Comparison of ENCODE assay signal across 8 mouse cellular contexts in genomic region chr7:34652751-34653502, GRCm38 (mm10). TPM values are rescaled to one million over a fixed set of nuclear protein-coding genes. Genes with fewer than 3 reads are reported as not detected.
DNase-seq lines count a peak whose midpoint lies in the region; ATAC-seq and TF ChIP-seq lines count a peak whose summit lies in the region.

No protein-coding gene starts in this region.

- TF ChIP-seq CTCF in lung, adult 2 months (IDR thresholded peaks at IDR 0.05; ENCODE audit: insufficient read depth, low read length): no peak

- peaks cover 29% of the 10 kb centered on the region for H3K36me3 ChIP-seq in forebrain, embryonic 12.5 days (replicated peaks)
- peaks cover 21% of the 10 kb centered on the region for H3K36me3 ChIP-seq in hindbrain, embryonic 13.5 days

- H3K27me3 ChIP-seq in forebrain, embryonic 12.5 days: no peaks in the 10 kb centered on the region
- no peaks in the 10 kb centered on the region for H3K27me3 ChIP-seq in hindbrain, embryonic 13.5 days

- WGBS in forebrain, embryonic 12.5 days: under 1% methylated on average over 48 of the region's 48 CpGs
- under 1% methylated on average over 48 of the region's 48 CpGs for WGBS in hindbrain, embryonic 13.5 days
- whole genome bisulfite sequencing in lung, adult 2 months: 3% methylated on average over 48 of the region's 48 CpGs

- DNase-seq in urinary bladder, adult 18-20 months (ENCODE audit: low spot score in 2 of 2): peak; percentile 41 to 60
- no peak for DNase-seq in urinary bladder, postnatal 10 days (ENCODE audit: low spot score)
- peak; percentile 34 for DNase-seq in lung, adult 2 months
- peak; percentile 73 for DNase-seq in retina, postnatal 1 day
- no peak for DNase-seq in natural killer cell, adult 2 months (ENCODE audit: low spot score in 2 of 2)

- peak overlapping the region; percentile 81 for H3K4me3 ChIP-seq in forebrain, embryonic 12.5 days (replicated peaks)
- peak overlapping the region; percentile 78 for H3K4me3 ChIP-seq in hindbrain, embryonic 13.5 days
- H3K4me3 ChIP-seq in lung, adult 2 months (replicated peaks; ENCODE audit: extremely low read depth, low read depth, low read length): peak overlapping the region; percentile 9

- H3K9me3 ChIP-seq in forebrain, embryonic 12.5 days: no peaks in the 10 kb centered on the region
- H3K9me3 ChIP-seq in hindbrain, embryonic 13.5 days: no peaks in the 10 kb centered on the region

- no peak for TF ChIP-seq POLR2A in lung, adult 2 months (IDR thresholded peaks at IDR 0.05; ENCODE audit: borderline replicate concordance, extremely low read depth, low read depth, low read length)

- H3K4me2 ChIP-seq in forebrain, embryonic 12.5 days: peak overlapping the region; percentile 75
- peak overlapping the region; percentile 95 for H3K4me2 ChIP-seq in hindbrain, embryonic 13.5 days

- peak overlapping the region; percentile 99 for H3K27ac ChIP-seq in forebrain, embryonic 12.5 days
- peak overlapping the region; percentile 100 for H3K27ac ChIP-seq in hindbrain, embryonic 13.5 days

- peaks cover 50% of the 10 kb centered on the region for H3K4me1 ChIP-seq in forebrain, embryonic 12.5 days
- H3K4me1 ChIP-seq in hindbrain, embryonic 13.5 days (replicated peaks): peaks cover 60% of the 10 kb centered on the region
- H3K4me1 ChIP-seq in lung, adult 2 months (ENCODE audit: control insufficient read depth, insufficient read depth, low read length): no peaks in the 10 kb centered on the region

- peak overlapping the region; percentile 88 for H3K9ac ChIP-seq in forebrain, embryonic 12.5 days
- peak overlapping the region; percentile 96 for H3K9ac ChIP-seq in hindbrain, embryonic 13.5 days

- no peak for ATAC-seq in forebrain, embryonic 12.5 days (ENCODE audit: low FRiP score)
- no peak for ATAC-seq in hindbrain, embryonic 13.5 days (ENCODE audit: low FRiP score)
- ATAC-seq in megakaryocyte, adult 5-6 weeks (ENCODE audit: poor library complexity, severe bottlenecking): no peak

RNA-seq across cellular contexts. Expression of gene Kctd15, which starts 3.6 kb away (rescaled TPM):
- polyA plus RNA-seq in forebrain, embryonic 12.5 days (2016; fragmentation: Nextera tagmentation; extraction: Ambion mirVana): 37.9 and 38.1 TPM in 2 replicates
- polyA plus RNA-seq in hindbrain, embryonic 13.5 days (2015; fragmentation: Nextera tagmentation; extraction: Ambion mirVana): 33.7 and 36.0 TPM in 2 replicates
- polyA plus RNA-seq in lung, adult 2 months (2012; rRNA removed): 25.1 and 27.5 TPM in 2 replicates
- 0.30 TPM in 1 of 2 replicates, not detected in the other for total RNA-seq in megakaryocyte, adult 5-6 weeks (2015)
- total RNA-seq in megakaryocyte, adult 5-6 weeks (2017): 0.07 TPM in 1 of 2 replicates, not detected in the other

Comparison
In these comparisons a context has a peak if more than half of its experiments do, and no peak if none do; other contexts are left out.
1. DNase-seq: peak in urinary bladder, adult 18-20 months (2 of 2), lung, adult 2 months (single experiment) and retina, postnatal 1 day (single experiment); none in urinary bladder, postnatal 10 days (single experiment) and natural killer cell, adult 2 months (0 of 2).
2. H3K4me3 ChIP-seq: peak in every context shown above with its lines; median percentile 81 in forebrain, embryonic 12.5 days; 78 in hindbrain, embryonic 13.5 days; 9 in lung, adult 2 months.